Mouse (Mus musculus) midbrain, postnatal 0 days (tissue): ENCODE data around the gene Pgghg. TPM values are rescaled to one million over a fixed set of nuclear protein-coding genes. Genes with fewer than 3 reads are reported as not detected.

ENCODE experiments used
- ATAC-seq: fragments of 200-750 bp; cut with Nextera tagmentation; 2 replicates; pipeline ENCODE4 v1.8.0; 2017; ENCODE audit warnings: moderate number of reproducible peaks, mild to moderate bottlenecking, moderate TSS enrichment, moderate library complexity; ENCODE audit not compliant: low FRiP score
- DNase-seq: peaks from one replicate; pipeline ENCODE4 v3.0.0-alpha.2; 2015; ENCODE audit warnings: low spot score
- H3K27ac ChIP-seq: fragments of 300-500 bp; sonication (generic); 2 replicates; pipeline ENCODE4 v1.5.1; 2014; ENCODE audit warnings: low read depth, mild to moderate bottlenecking, low read length, mixed read lengths
- H3K27me3 ChIP-seq: fragments of 300-500 bp; sonication (generic); 2 replicates; pipeline ENCODE4 v1.6.1; 2014; ENCODE audit warnings: low read length, control low read depth, mixed read lengths; ENCODE audit not compliant: insufficient read depth
- H3K36me3 ChIP-seq: fragments of 300-500 bp; sonication (generic); 2 replicates; pipeline ENCODE4 v1.6.1; 2014; ENCODE audit warnings: low read length, control low read depth, mixed read lengths; ENCODE audit not compliant: insufficient read depth
- H3K4me1 ChIP-seq: fragments of 300-500 bp; sonication (generic); 2 replicates; pipeline ENCODE4 v1.6.1; 2014; ENCODE audit warnings: mild to moderate bottlenecking, control low read depth, antibody characterized with exemption, low read length, mixed read lengths; ENCODE audit not compliant: insufficient read depth
- H3K4me2 ChIP-seq: fragments of 300-500 bp; sonication (generic); 2 replicates; pipeline ENCODE4 v1.6.1; 2014; ENCODE audit warnings: low read depth, mild to moderate bottlenecking, low read length, mixed read lengths; ENCODE audit not compliant: poor library complexity, severe bottlenecking
- H3K4me3 ChIP-seq: fragments of 300-500 bp; sonication (generic); 2 replicates; pipeline ENCODE4 v1.5.1; 2014; ENCODE audit warnings: low read depth, mild to moderate bottlenecking, low read length, moderate library complexity
- H3K9ac ChIP-seq: fragments of 300-500 bp; sonication (generic); replicated peaks from 2 replicates; pipeline ENCODE4 v1.6.1; 2014; ENCODE audit warnings: mild to moderate bottlenecking, low read length, moderate library complexity, mixed read lengths; ENCODE audit not compliant: poor library complexity, severe bottlenecking
- H3K9me3 ChIP-seq: fragments of 300-500 bp; sonication (generic); 2 replicates; pipeline ENCODE4 v1.6.1; 2016; ENCODE audit warnings: low read length, control low read depth
- CTCF ChIP-seq: IDR thresholded peaks from 2 replicates; pipeline ENCODE4 v1.5.1; 2016; ENCODE audit warnings: antibody characterized with exemption, mild to moderate bottlenecking
- WGBS: fragments of 180-500 bp; shearing (Covaris S2); extraction: QIAGEN DNeasy Blood & Tissue Kit; methylation state at CpG from one replicate; pipeline ENCODE4 v1.1.7; 2014; 5-methylcytosine and 5-hydroxymethylcytosine counted together
- polyA plus RNA-seq: library from polyadenylated mRNA; unstranded; fragments of >200 nt; fragmentation: Nextera tagmentation; extraction: Ambion mirVana; gene quantifications from 2 replicates; pipeline ENCODE4 v1.2.1, GENCODE M21; 2015
- total RNA-seq: library from RNA; depleted of rRNA; stranded (reverse); fragments of >200 nt; gene quantifications from 2 replicates; pipeline ENCODE4 v1.2.3, GENCODE M21; 2014

Pgghg gene
- total and polyA plus RNA-seq, 2 experiments from 2014 or later, result 4.4 to 7.8 TPM

GRCm38 (mm10) chr7:140938896-140939295 lies 2.3 kb upstream of the Pgghg start:
- TF ChIP-seq CTCF, result no peak
- Histone ChIP-seq H3K9me3 (no peaks in the 10 kb centered on the region), H3K27me3 (no peaks in the 10 kb centered on the region), H3K4me1 (no peaks in the 10 kb centered on the region; the same call in 1 of the 2 replicates), H3K9ac (no peak overlapping the region), H3K27ac (no peak overlapping the region), H3K4me2 (no peak overlapping the region), H3K36me3 (no peaks in the 10 kb centered on the region), H3K4me3 (no peak overlapping the region)
- WGBS, result 19% methylated on average over 2 of the region's 2 CpGs
- no peak for ATAC-seq
- DNase-seq, result no peak

GRCm38 (mm10) chr7:140939669-140940171 lies 1.5 kb upstream of the Pgghg start:
- no peak overlapping the region for H3K27ac ChIP-seq
- H3K9me3 ChIP-seq, result no peaks in the 10 kb centered on the region
- ATAC-seq (no peak; the same call in 1 of the 2 replicates), DNase-seq (no peak)
- H3K4me2 ChIP-seq, result no peak overlapping the region; the same call in 1 of the 2 replicates
- WGBS, result 21% methylated on average over 7 of the region's 8 CpGs
- no peak overlapping the region for H3K4me3 ChIP-seq
- H3K36me3 ChIP-seq, result no peaks in the 10 kb centered on the region
- no peak overlapping the region for H3K9ac ChIP-seq
- no peaks in the 10 kb centered on the region; the same call in 1 of the 2 replicates for H3K4me1 ChIP-seq
- H3K27me3 ChIP-seq, result no peaks in the 10 kb centered on the region
- TF ChIP-seq CTCF, result no peak

GRCm38 (mm10) chr7:140942341-140942740 lies 1.1 kb downstream of the Pgghg start:
- 66% methylated on average over 9 of the region's 9 CpGs for WGBS
- no peaks in the 10 kb centered on the region; the same call in 1 of the 2 replicates for H3K4me1 ChIP-seq
- no peak overlapping the region; the same call in 1 of the 2 replicates for H3K9ac ChIP-seq
- H3K4me3 ChIP-seq, result no peak overlapping the region
- no peak for ATAC-seq
- H3K36me3 ChIP-seq, result no peaks in the 10 kb centered on the region
- H3K9me3 ChIP-seq, result no peaks in the 10 kb centered on the region
- no peak for TF ChIP-seq CTCF
- H3K27ac ChIP-seq, result 0 out of 2 replicates have a peak overlapping the region, but pooled peaks have one; percentile 38
- no peaks in the 10 kb centered on the region for H3K27me3 ChIP-seq
- DNase-seq, result no peak
- peak overlapping the region; percentile 48 for H3K4me2 ChIP-seq

- Histone ChIP-seq H3K27me3 (no peaks in the 10 kb centered on the region), H3K9me3 (no peaks in the 10 kb centered on the region), H3K4me3 (no peak overlapping the region), H3K4me1 (no peaks in the 10 kb centered on the region; the same call in 1 of the 2 replicates), H3K9ac (no peak overlapping the region), H3K27ac (no peak overlapping the region), H3K36me3 (no peaks in the 10 kb centered on the region), H3K4me2 (no peak overlapping the region)
- 94% methylated on average over 10 of the region's 10 CpGs for WGBS
- no peak for TF ChIP-seq CTCF
- DNase-seq, result no peak
- ATAC-seq, result no peak
Measured at GRCm38 (mm10) chr7:140942811-140943210, 1.6 kb downstream of the Pgghg start.

GRCm38 (mm10) chr7:140943356-140943755 lies 2.2 kb downstream of the Pgghg start:
- DNase-seq (no peak), ATAC-seq (no peak)
- WGBS, result 91% methylated on average over 4 of the region's 4 CpGs
- H3K9ac ChIP-seq, result no peak overlapping the region
- no peaks in the 10 kb centered on the region for H3K9me3 ChIP-seq
- H3K27ac ChIP-seq, result no peak overlapping the region
- no peak for TF ChIP-seq CTCF
- H3K4me3 ChIP-seq, result no peak overlapping the region
- no peaks in the 10 kb centered on the region; the same call in 1 of the 2 replicates for H3K4me1 ChIP-seq
- no peaks in the 10 kb centered on the region for H3K27me3 ChIP-seq
- no peak overlapping the region for H3K4me2 ChIP-seq
- no peaks in the 10 kb centered on the region for H3K36me3 ChIP-seq

GRCm38 (mm10) chr7:140944236-140944635 lies 3.0 kb downstream of the Pgghg start:
- Histone ChIP-seq H3K4me2 (no peak overlapping the region), H3K4me3 (no peak overlapping the region), H3K27ac (no peak overlapping the region), H3K4me1 (no peaks in the 10 kb centered on the region; the same call in 1 of the 2 replicates), H3K27me3 (no peaks in the 10 kb centered on the region), H3K9ac (no peak overlapping the region), H3K9me3 (no peaks in the 10 kb centered on the region), H3K36me3 (no peaks in the 10 kb centered on the region)
- WGBS, result 90% methylated on average over 7 of the region's 7 CpGs
- no peak for DNase-seq
- ATAC-seq, result no peak
- TF ChIP-seq CTCF, result no peak
